Mouse (Mus musculus) ES-Bruce4 (cell line): Measurements from ENCODE around the gene Hip1r.
A peak's percentile ranks its signal among the peaks of the same experiment; 100 is the strongest.

Experiments
- CTCF ChIP-seq: IDR thresholded peaks from one replicate; pipeline ENCODE4 v1.8.1; 2011; ENCODE audit warnings: low read depth, low read length
- EP300 ChIP-seq: IDR thresholded peaks from 2 replicates; pipeline ENCODE4 v1.6.1; 2011; ENCODE audit warnings: low read depth, low read length; ENCODE audit not compliant: insufficient read depth
- POLR2A ChIP-seq: IDR thresholded peaks from one replicate; pipeline ENCODE4 v1.8.1; 2011; ENCODE audit warnings: low read length; ENCODE audit not compliant: insufficient read depth

DNA sequence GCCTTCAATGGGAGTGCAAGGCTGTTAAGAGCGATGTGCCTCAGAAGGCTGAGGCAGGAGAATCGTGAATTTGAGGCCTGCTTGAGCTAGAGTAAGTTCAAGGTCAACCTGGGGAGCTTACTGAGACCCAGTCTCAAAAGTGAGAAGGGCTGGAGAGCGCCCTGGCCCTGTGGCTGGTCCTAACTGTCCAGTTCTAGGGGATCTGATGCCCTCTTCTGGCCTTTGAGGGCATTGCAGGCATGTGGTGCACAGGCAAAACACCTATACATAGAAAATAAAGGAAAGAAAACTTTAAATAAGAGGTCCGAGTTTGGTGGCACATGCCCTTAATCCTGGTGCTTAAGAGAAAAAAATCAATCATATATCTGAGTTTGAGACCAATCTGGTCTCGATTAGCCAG is 19.4 kb downstream of the Hip1r start:
- TF ChIP-seq CTCF (peak; percentile 89), POLR2A (no peak), EP300 (no peak)
